Mouse (Mus musculus) adrenal gland, postnatal 25 days (tissue): ENCODE measurements at regions not wholly inside any gene's neighbourhood (a gene's known extent, or its start where the extent isn't known, plus 50 kb on each side); places are given as distances from the start of the nearest gene placed in this dataset.
"Not testable (repeated sequence)": the region's sequence is repeated elsewhere in the genome, so short reads cannot be mapped to it uniquely, and the experiment has no call there.

Experiments
- DNase-seq: peaks from one replicate; pipeline ENCODE4 v3.0.0; 2021; ENCODE audit warnings: mixed read lengths

DNA sequence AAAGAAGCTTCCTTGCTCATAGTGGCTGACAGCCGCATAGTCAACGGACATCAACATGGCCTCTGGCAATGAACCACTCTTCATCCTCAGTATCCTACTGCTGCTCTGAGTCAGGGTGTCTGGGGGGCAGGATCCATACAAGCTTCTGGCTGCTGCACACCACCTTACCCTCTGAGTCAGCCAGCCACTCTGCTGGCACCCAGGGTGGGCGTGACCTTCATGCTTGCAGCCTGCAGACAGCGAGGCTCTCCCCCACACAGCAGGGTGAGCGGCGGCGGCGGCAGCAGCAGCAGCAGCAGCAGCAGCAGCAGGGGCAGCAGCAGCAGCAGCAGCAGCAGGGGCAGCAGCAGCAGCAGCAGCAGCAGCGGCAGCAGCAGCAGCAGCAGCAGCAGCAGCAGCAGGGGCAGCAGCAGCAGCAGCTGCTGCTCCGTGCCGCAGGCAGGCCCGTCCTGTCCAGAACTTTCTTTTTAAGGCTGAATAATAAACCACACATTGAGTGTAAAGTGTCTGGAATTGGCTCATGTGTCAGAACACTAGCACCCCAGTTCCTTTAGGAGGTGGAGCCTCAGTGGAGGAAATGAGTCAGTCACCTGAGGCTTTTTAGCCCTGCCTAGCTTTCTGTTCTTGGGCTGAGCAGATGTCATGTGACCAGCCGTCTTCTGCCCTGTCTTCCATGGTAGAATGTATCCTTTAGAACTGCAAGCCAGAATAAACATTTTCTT, 186.3 kb downstream of the 1810013L24Rik start:
- DNase-seq, result peak; percentile 42

- no peak for DNase-seq
These were observed 186.8 kb downstream of the 1810013L24Rik start for GRCm38 (mm10) chr16:9016762-9017086.

DNA sequence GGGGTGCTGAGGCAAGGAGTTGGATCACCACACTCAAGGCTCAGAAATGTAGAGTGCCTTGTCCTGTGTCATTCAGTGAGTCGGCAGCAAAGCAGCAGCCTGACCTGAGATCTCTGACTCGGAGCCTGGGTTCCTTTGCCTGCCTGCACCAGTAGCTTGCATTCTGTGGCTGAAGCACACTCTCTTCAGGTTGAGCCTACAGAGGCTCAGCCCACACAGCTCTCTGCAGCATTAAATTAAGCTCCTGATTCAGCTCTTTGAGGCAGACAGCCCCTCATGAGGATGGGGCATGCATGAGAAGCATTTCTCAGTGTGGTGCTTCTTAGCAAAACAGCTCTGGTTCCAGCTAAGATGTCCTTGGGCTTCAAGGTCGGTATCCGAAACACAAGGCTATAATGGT, 200.8 kb downstream of the 1810013L24Rik start:
- DNase-seq, result no peak

GRCm38 (mm10) chr16:9043271-9043670, 213.4 kb downstream of the 1810013L24Rik start:
- no peak for DNase-seq

DNA sequence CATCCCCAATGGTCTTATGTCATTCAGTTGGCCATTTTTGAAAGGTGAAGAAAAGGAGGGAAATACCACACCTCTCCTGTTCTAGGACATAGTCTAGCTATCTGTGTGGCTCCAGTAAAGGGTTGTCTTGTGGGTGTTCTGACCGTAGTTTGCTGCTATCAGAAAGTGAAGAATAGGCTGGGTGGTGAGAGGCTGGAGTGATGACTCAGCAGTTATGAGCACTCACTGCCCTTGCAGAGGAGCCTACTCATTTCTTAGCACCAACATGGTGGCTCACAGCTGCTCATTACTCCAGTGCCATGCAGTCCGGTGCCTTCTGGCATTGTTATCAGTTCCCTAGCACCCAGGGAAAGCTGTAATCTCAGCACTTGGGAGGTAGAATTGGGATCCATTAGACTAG, 217.0 kb downstream of the 1810013L24Rik start:
- DNase-seq, result no peak

GRCm38 (mm10) chr16:9054415-9054814, 224.5 kb downstream of the 1810013L24Rik start:
- DNase-seq, result no peak

- DNase-seq, result no peak
These were observed 226.5 kb downstream of the 1810013L24Rik start for GRCm38 (mm10) chr16:9056430-9056829.

DNA sequence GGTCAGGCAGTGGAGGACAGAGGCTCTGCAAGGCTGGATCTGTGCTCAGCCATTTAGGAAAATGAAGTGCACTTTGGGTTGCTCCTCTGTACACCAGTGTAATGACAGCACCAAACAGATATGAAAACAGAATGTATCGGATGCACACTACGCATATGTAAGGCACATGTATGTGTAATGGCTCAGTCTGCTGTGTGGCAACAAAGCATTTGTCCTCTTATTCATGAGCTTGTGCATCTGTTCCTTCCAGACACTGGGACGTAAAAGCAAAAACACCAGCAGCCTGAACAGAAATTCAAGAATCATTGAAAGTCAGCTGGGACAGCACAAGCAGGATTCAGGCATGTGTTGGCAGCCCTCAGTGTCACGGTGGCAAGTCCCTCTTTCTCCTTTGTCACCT, 241.6 kb downstream of the 1810013L24Rik start:
- no peak for DNase-seq

GRCm38 (mm10) chr16:9071956-9072355, 242.1 kb downstream of the 1810013L24Rik start:
- DNase-seq, result not testable (repeated sequence)

- no peak for DNase-seq
These were observed 244.4 kb downstream of the 1810013L24Rik start for GRCm38 (mm10) chr16:9074295-9074694.

- no peak for DNase-seq
These were observed 247.6 kb downstream of the 1810013L24Rik start for GRCm38 (mm10) chr16:9077451-9077850.

GRCm38 (mm10) chr16:9078405-9078942, 248.6 kb downstream of the 1810013L24Rik start:
- DNase-seq, result no peak

DNA sequence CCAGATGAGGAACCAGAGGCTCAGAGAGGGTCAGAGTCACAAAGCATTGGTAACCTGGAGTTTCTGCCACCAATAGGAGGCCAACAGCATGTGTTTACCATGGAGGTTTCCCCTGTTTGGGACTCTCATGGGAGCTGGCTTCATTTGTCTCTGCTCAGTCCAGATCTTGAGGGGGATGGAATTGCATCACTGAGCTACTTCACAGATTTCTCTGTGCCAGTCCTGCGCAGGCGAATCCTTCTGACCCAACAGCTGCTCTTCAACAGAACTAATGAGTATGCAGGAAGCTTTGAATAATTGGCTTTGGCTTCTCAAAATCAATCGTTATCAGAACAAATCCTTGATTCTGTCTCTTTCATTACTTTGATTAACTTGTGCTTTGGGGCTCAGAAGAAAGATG, 253.1 kb downstream of the 1810013L24Rik start:
- DNase-seq, result no peak

GRCm38 (mm10) chr16:9083740-9084139, 253.8 kb downstream of the 1810013L24Rik start:
- DNase-seq, result no peak

GRCm38 (mm10) chr16:9084581-9084980, 254.7 kb downstream of the 1810013L24Rik start:
- no peak for DNase-seq

GRCm38 (mm10) chr16:9085133-9085532, 255.2 kb downstream of the 1810013L24Rik start:
- no peak for DNase-seq

DNA sequence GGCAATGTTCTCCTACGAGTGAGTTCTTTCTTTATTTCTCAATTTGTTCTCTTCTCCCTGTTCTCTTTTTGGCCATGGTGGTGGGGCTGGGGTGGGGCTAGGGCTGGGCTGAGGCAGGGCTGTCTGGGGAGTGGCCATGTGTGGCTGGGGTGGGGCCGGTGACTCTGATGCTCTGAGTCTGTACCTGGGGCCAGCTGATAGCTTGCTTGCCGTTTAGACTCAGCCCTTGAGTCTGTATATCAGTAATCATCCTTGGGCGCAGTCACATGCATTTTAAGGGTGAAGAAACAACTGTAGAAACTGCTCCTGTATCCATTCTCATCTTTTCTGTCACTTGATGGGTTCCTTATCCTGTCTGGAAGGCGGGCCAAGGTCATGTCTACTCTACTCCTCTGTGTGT, 256.1 kb downstream of the 1810013L24Rik start:
- DNase-seq, result no peak

GRCm38 (mm10) chr16:9091790-9092189, 261.9 kb downstream of the 1810013L24Rik start:
- DNase-seq, result no peak

GRCm38 (mm10) chr16:9092191-9092848, 262.4 kb downstream of the 1810013L24Rik start:
- no peak for DNase-seq

DNA sequence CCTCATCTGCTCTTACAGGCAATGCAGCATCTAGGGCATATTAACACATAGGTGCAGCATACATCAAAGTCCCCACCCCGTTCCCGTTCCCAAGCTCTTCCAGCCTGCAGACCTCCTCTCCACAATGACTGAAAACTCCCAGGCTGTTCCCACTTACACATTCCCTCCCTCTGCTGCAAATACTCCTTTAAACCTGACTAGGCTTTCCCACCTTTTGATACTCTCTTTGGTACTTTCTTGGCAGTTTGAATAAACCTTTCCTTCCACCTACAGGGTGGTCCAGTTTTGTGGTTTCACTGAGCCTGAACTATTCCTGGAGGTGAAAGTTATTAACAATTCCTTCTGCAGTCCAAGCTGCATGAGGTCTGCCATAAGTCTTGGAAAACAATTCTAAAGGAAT, 263.7 kb downstream of the 1810013L24Rik start:
- DNase-seq, result no peak

- no peak for DNase-seq
These were observed 264.3 kb downstream of the 1810013L24Rik start for GRCm38 (mm10) chr16:9094201-9094600.

DNA sequence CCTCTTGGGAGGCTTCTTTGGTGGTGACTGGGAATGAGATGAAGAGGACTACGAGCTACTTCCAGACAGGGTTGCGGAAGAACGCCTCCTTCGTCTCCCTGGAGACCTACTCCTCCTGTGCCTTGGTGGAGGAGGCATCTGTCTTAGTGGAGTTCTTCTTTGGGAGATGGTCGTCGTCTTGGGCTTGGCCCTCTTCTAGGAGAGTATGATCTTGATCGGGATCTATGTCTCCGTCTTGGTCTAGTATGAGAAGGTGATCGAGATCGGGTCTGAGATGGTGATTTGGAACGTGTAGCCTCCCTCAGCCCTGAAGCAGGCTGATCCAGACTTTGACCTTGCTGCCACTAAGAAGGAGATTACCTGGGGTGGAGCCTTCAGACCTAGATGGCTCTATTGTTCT, 276.3 kb downstream of the 1810013L24Rik start:
- no peak for DNase-seq

GRCm38 (mm10) chr16:9106676-9107075, 276.8 kb downstream of the 1810013L24Rik start:
- not testable (repeated sequence) for DNase-seq

GRCm38 (mm10) chr16:9113801-9114200, 283.9 kb downstream of the 1810013L24Rik start:
- DNase-seq, result no peak
